Comparison of ENCODE assay signal across 19 mouse cellular contexts in genomic region chr16:90291675-90292074, GRCm38 (mm10).
"Had no signal": no experiment of that assay in that cellular context is flagged by ENCODE, and none has a peak within 500 bp of the region (broad histone marks: within the 10 kb centered on the region; RNA-seq: fewer than 3 reads in every experiment).

No protein-coding gene starts in this region.

- H3K4me3 ChIP-seq: liver, embryonic 12.5 days; midbrain, embryonic 10.5 days; midbrain, embryonic 12.5 days; myocyte; neural tube, embryonic 13.5 days; neural tube, embryonic 15.5 days had no signal

- H3K9me3 ChIP-seq: liver, embryonic 12.5 days; midbrain, embryonic 10.5 days; midbrain, embryonic 12.5 days; neural tube, embryonic 13.5 days; neural tube, embryonic 15.5 days had no signal

- H3K4me2 ChIP-seq: liver, embryonic 12.5 days; midbrain, embryonic 12.5 days; neural tube, embryonic 13.5 days; neural tube, embryonic 15.5 days had no signal

- H3K27me3 ChIP-seq: liver, embryonic 12.5 days; midbrain, embryonic 12.5 days; neural tube, embryonic 13.5 days; neural tube, embryonic 15.5 days had no signal

- DNase-seq: lung, adult 2 months; lung, postnatal 4 days; midbrain, embryonic 14.5 days; retina, postnatal 1 day; right cerebral cortex, adult 18-20 months; right cerebral cortex, postnatal 25 days; right cerebral cortex, postnatal 4 days; spleen, adult 18-20 months; thymus, adult 18-20 months; thymus, postnatal 14 days; thymus, postnatal 36 days had no signal

- ATAC-seq: midbrain, embryonic 16.5 days had no signal

- H3K27ac ChIP-seq: liver, embryonic 12.5 days; liver, embryonic 14.5 days; midbrain, embryonic 10.5 days; midbrain, embryonic 12.5 days; neural tube, embryonic 13.5 days; neural tube, embryonic 15.5 days had no signal

- H3K9ac ChIP-seq: liver, embryonic 12.5 days; liver, embryonic 14.5 days; midbrain, embryonic 12.5 days; neural tube, embryonic 13.5 days; neural tube, embryonic 15.5 days had no signal

- H3K4me1 ChIP-seq: midbrain, embryonic 10.5 days; midbrain, embryonic 12.5 days; neural tube, embryonic 13.5 days; neural tube, embryonic 15.5 days had no signal

- H3K36me3 ChIP-seq: liver, embryonic 12.5 days; midbrain, embryonic 10.5 days; midbrain, embryonic 12.5 days; neural tube, embryonic 13.5 days; neural tube, embryonic 15.5 days had no signal
